Mouse (Mus musculus): ENCODE results near the gene Ttc23. TPM values are rescaled to one million over a fixed set of nuclear protein-coding genes. Genes with fewer than 3 reads are reported as not detected.

Ttc23 gene
- total and polyA plus RNA-seq, 3 experiments = 0.42 to 4.8 TPM; not detected in 1

DNA sequence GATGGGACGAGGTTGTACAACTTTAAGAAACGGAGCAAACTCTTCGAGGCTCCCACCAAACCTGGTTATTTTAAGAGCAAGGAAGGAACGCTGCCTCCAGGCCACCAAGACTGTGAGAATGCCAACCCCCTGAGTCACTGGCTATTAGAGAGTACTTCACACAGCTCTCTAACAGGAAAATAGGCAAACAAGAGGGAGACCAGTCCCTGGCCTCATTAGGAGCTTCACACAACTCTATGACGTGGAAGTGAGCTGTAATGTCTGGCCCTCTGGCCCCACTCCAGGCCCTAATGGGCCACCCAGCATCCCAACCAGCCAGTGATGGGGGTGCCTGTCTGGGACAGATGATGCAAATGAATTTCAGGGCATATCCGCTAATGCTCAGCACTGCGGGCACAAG, 94.5 kb downstream of the Ttc23 start:
- Histone ChIP-seq H3K36me3 (ENCODE audit: control insufficient read depth in 1 of 2, insufficient read depth in 2 of 2, low read length in 2 of 2) (no peaks in the 10 kb centered on the region), H3K27ac (ENCODE audit: control insufficient read depth, low read depth, low read length) (no peak overlapping the region), H3K27me3 (ENCODE audit: control insufficient read depth in 1 of 2, insufficient read depth in 2 of 2, low read length in 2 of 2) (no peaks in the 10 kb centered on the region), H3K4me3 (ENCODE audit: control insufficient read depth in 1 of 2, insufficient read depth in 1 of 2, low read depth in 2 of 2, low read length in 2 of 2) (no peak overlapping the region), H3K4me1 (ENCODE audit: control insufficient read depth in 1 of 2, insufficient read depth in 2 of 2, low read length in 2 of 2) (no peaks in the 10 kb centered on the region), H3K79me2 (ENCODE audit: control insufficient read depth, insufficient read depth, low read length, poor library complexity) (no peaks in the 10 kb centered on the region), H3K9me3 (replicated peaks; ENCODE audit: insufficient read depth, low read length) (no peaks in the 10 kb centered on the region), H3K9ac (ENCODE audit: control insufficient read depth, low read depth, low read length, poor library complexity, severe bottlenecking) (no peak overlapping the region)
- no peak for DNase-seq (ENCODE audit: low read depth, low spot score)
- TF ChIP-seq ETS1 (IDR thresholded peaks at IDR 0.05; ENCODE audit: low read depth, low read length) (no peak), HCFC1 (IDR thresholded peaks at IDR 0.05; ENCODE audit: low read depth, low read length) (no peak), KAT2A (conservative IDR thresholded peaks at IDR 0.05; ENCODE audit: low read depth, low read length) (no peak), USF2 (IDR thresholded peaks at IDR 0.05; ENCODE audit: borderline replicate concordance in 1 of 2, insufficient read depth in 1 of 2, low read depth in 1 of 2, low read length in 2 of 2) (no peak), UBTF (IDR thresholded peaks at IDR 0.05; ENCODE audit: borderline replicate concordance, insufficient read depth, low read depth, low read length) (no peak), E2F4 (IDR thresholded peaks at IDR 0.05; ENCODE audit: borderline replicate concordance, low read depth, low read length) (no peak), POLR2AphosphoS5 (IDR thresholded peaks at IDR 0.05; ENCODE audit: borderline replicate concordance, low read depth, low read length) (no peak), EP300 (IDR thresholded peaks at IDR 0.05; ENCODE audit: low read depth in 1 of 2, low read length in 2 of 2) (no peak), BHLHE40 (IDR thresholded peaks at IDR 0.05; ENCODE audit: borderline replicate concordance, low read depth, low read length) (no peak), MEF2A (IDR thresholded peaks at IDR 0.05; ENCODE audit: extremely low read depth, insufficient replicate concordance, low read depth, low read length, poor library complexity, severe bottlenecking) (no peak), MYB (IDR thresholded peaks at IDR 0.05; ENCODE audit: low read depth, low read length) (no peak), MAX (IDR thresholded peaks at IDR 0.05; ENCODE audit: low read length) (no peak), RAD21 (IDR thresholded peaks at IDR 0.05; ENCODE audit: low read depth, low read length) (no peak), JUND (IDR thresholded peaks at IDR 0.05; ENCODE audit: low read depth, low read length) (no peak), SMC3 (IDR thresholded peaks at IDR 0.05; ENCODE audit: low read depth, low read length) (no peak), NRF1 (IDR thresholded peaks at IDR 0.05; ENCODE audit: insufficient read depth, low read depth, low read length, poor library complexity, severe bottlenecking) (no peak)

DNA sequence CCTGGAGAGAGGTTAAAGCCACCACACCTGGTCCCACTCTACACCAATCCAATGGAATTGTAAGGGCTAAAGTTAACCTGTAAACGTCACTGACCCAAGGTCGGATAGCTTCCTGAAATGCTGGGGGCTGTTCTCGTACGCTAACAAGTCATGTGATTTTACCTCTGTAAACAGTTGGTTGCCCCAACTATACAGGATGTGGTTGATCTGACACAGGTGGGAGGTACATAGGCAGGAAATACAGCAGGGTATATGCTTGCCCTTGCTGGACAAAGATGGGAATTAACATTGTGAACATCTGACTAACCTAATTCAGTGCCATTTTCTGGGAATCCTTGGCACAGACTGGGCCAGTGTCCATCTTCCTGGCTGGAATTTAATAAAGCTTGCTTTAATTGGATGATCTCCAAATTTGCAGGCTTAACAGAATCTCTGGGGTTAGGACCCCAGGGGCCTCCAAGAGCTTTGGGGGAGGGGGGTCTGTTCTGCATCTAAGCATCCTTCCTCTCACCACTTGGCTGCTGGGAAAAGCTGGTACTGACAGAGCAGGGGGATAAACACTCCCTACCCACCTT, 100.6 kb downstream of the Ttc23 start:
- Histone ChIP-seq H3K27me3 (ENCODE audit: control insufficient read depth in 1 of 2, insufficient read depth in 2 of 2, low read length in 2 of 2) (no peaks in the 10 kb centered on the region), H3K9ac (ENCODE audit: control insufficient read depth, low read depth, low read length, poor library complexity, severe bottlenecking) (no peak overlapping the region), H3K4me1 (ENCODE audit: control insufficient read depth in 1 of 2, insufficient read depth in 2 of 2, low read length in 2 of 2) (no peaks in the 10 kb centered on the region), H3K79me2 (ENCODE audit: control insufficient read depth, insufficient read depth, low read length, poor library complexity) (no peaks in the 10 kb centered on the region), H3K4me3 (ENCODE audit: control insufficient read depth in 1 of 2, insufficient read depth in 1 of 2, low read depth in 2 of 2, low read length in 2 of 2) (no peak overlapping the region), H3K9me3 (replicated peaks; ENCODE audit: insufficient read depth, low read length) (no peaks in the 10 kb centered on the region), H3K36me3 (ENCODE audit: control insufficient read depth in 1 of 2, insufficient read depth in 2 of 2, low read length in 2 of 2) (no peaks in the 10 kb centered on the region), H3K27ac (ENCODE audit: control insufficient read depth, low read depth, low read length) (no peak overlapping the region)
- no peak for DNase-seq (ENCODE audit: low read depth, low spot score)
- TF ChIP-seq USF1 (IDR thresholded peaks at IDR 0.05; ENCODE audit: low read depth, low read length) (no peak), TBP (IDR thresholded peaks at IDR 0.05; ENCODE audit: low read depth, low read length) (no peak), SMC3 (IDR thresholded peaks at IDR 0.05; ENCODE audit: low read depth, low read length) (no peak), HCFC1 (IDR thresholded peaks at IDR 0.05; ENCODE audit: low read depth, low read length) (no peak), ETS1 (IDR thresholded peaks at IDR 0.05; ENCODE audit: low read depth, low read length) (no peak), CHD2 (IDR thresholded peaks at IDR 0.05; ENCODE audit: low read length) (no peak), SIN3A (IDR thresholded peaks at IDR 0.05; ENCODE audit: low read length) (no peak), ZMIZ1 (IDR thresholded peaks at IDR 0.05; ENCODE audit: low read depth, low read length) (no peak), ZNF384 (IDR thresholded peaks at IDR 0.05; ENCODE audit: low read depth, low read length) (no peak), MAFK (IDR thresholded peaks at IDR 0.05; ENCODE audit: borderline replicate concordance, low read depth, low read length) (no peak), EP300 (IDR thresholded peaks at IDR 0.05; ENCODE audit: low read depth in 1 of 2, low read length in 2 of 2) (no peak), ZKSCAN1 (IDR thresholded peaks at IDR 0.05; ENCODE audit: low read depth, low read length) (no peak)
